Mouse (Mus musculus): ENCODE measurements at regions not wholly inside any gene's neighbourhood (a gene's known extent, or its start where the extent isn't known, plus 50 kb on each side); places are given as distances from the start of the nearest gene placed in this dataset.

GRCm38 (mm10) chr2:123507095-123507494 is 582.7 kb upstream of the Sema6d start:
- H3K27me3 ChIP-seq (ENCODE audit: insufficient read depth, low read length) = no peaks in the 10 kb centered on the region
- H3K4me1 ChIP-seq (ENCODE audit: insufficient read depth) = no peaks in the 10 kb centered on the region
- no peak overlapping the region for H3K4me2 ChIP-seq
- H3K36me3 ChIP-seq (ENCODE audit: insufficient read depth) = no peaks in the 10 kb centered on the region
- no peak overlapping the region for H3K27ac ChIP-seq (ENCODE audit: low read depth)
- no peaks in the 10 kb centered on the region for H3K9me3 ChIP-seq (ENCODE audit: low read depth, low read length)
- no peak for TF ChIP-seq CTCF (IDR thresholded peaks at IDR 0.05; ENCODE audit: low read depth)
- H3K9ac ChIP-seq = no peak overlapping the region
- ATAC-seq (ENCODE audit: insufficient read depth) (no peak), DNase-seq (no peak)
- no peak overlapping the region for H3K4me3 ChIP-seq (ENCODE audit: low read depth, low read length)

- Histone ChIP-seq H3K4me1 (ENCODE audit: insufficient read depth) (no peaks in the 10 kb centered on the region), H3K4me3 (ENCODE audit: low read depth, low read length) (no peak overlapping the region), H3K9me3 (ENCODE audit: low read depth, low read length) (no peaks in the 10 kb centered on the region), H3K4me2 (no peak overlapping the region), H3K27ac (ENCODE audit: low read depth) (no peak overlapping the region), H3K9ac (no peak overlapping the region), H3K36me3 (ENCODE audit: insufficient read depth) (no peaks in the 10 kb centered on the region), H3K27me3 (ENCODE audit: insufficient read depth, low read length) (no peaks in the 10 kb centered on the region)
- WGBS = 21% methylated on average over 1 of the region's 1 CpGs
- no peak for ATAC-seq (ENCODE audit: insufficient read depth)
- TF ChIP-seq CTCF (IDR thresholded peaks at IDR 0.05; ENCODE audit: low read depth) = no peak
- peak; percentile 58 for DNase-seq
Observed at GRCm38 (mm10) chr2:123528915-123529314, 560.9 kb upstream of the Sema6d start.

- H3K27ac ChIP-seq (ENCODE audit: low read depth) = no peak overlapping the region
- WGBS = 76% methylated on average over 9 of the region's 9 CpGs
- TF ChIP-seq CTCF (IDR thresholded peaks at IDR 0.05; ENCODE audit: low read depth) = no peak
- H3K4me3 ChIP-seq (ENCODE audit: low read depth, low read length) = no peak overlapping the region
- no peak overlapping the region for H3K9ac ChIP-seq
- no peaks in the 10 kb centered on the region for H3K4me1 ChIP-seq (ENCODE audit: insufficient read depth)
- H3K27me3 ChIP-seq (ENCODE audit: insufficient read depth, low read length) = no peaks in the 10 kb centered on the region
- no peak for DNase-seq
- no peak for ATAC-seq (ENCODE audit: insufficient read depth)
- H3K4me2 ChIP-seq = no peak overlapping the region
- no peaks in the 10 kb centered on the region for H3K36me3 ChIP-seq (ENCODE audit: insufficient read depth)
- H3K9me3 ChIP-seq (ENCODE audit: low read depth, low read length) = no peaks in the 10 kb centered on the region
Observed at GRCm38 (mm10) chr2:123532946-123533791, 556.6 kb upstream of the Sema6d start.

GRCm38 (mm10) chr2:123551249-123551850 is 538.4 kb upstream of the Sema6d start:
- 47% methylated on average over 1 of the region's 1 CpGs for WGBS
- Histone ChIP-seq H3K4me3 (ENCODE audit: low read depth, low read length) (no peak overlapping the region), H3K36me3 (ENCODE audit: insufficient read depth) (no peaks in the 10 kb centered on the region)

GRCm38 (mm10) chr2:123558123-123558650 is 531.6 kb upstream of the Sema6d start:
- Histone ChIP-seq H3K9ac (no peak overlapping the region), H3K27me3 (ENCODE audit: insufficient read depth, low read length) (no peaks in the 10 kb centered on the region), H3K4me1 (ENCODE audit: insufficient read depth) (no peaks in the 10 kb centered on the region), H3K4me3 (ENCODE audit: low read depth, low read length) (no peak overlapping the region), H3K9me3 (ENCODE audit: low read depth, low read length) (no peaks in the 10 kb centered on the region), H3K27ac (ENCODE audit: low read depth) (no peak overlapping the region), H3K4me2 (no peak overlapping the region), H3K36me3 (ENCODE audit: insufficient read depth) (no peaks in the 10 kb centered on the region)
- TF ChIP-seq CTCF (IDR thresholded peaks at IDR 0.05; ENCODE audit: low read depth) = no peak
- ATAC-seq (ENCODE audit: insufficient read depth) (no peak), DNase-seq (no peak)

More at GRCm38 (mm10) chr2:123551249-123551850, 538.4 kb upstream of the Sema6d start:
- H3K4me2 ChIP-seq = no peak overlapping the region
- H3K4me1 ChIP-seq (ENCODE audit: insufficient read depth) = no peaks in the 10 kb centered on the region
- H3K27ac ChIP-seq (ENCODE audit: low read depth) = no peak overlapping the region
- no peaks in the 10 kb centered on the region for H3K9me3 ChIP-seq (ENCODE audit: low read depth, low read length)
- no peaks in the 10 kb centered on the region for H3K27me3 ChIP-seq (ENCODE audit: insufficient read depth, low read length)
- no peak overlapping the region for H3K9ac ChIP-seq
- DNase-seq (peak; percentile 40), ATAC-seq (ENCODE audit: insufficient read depth) (peak; percentile 52; the same call in 1 of the 2 replicates)
- no peak for TF ChIP-seq CTCF (IDR thresholded peaks at IDR 0.05; ENCODE audit: low read depth)

Data from lung, embryonic 14.5 days (tissue).